Mouse (Mus musculus) kidney, adult 11 months (tissue): ENCODE data around the gene H2-DMb1.
"Not testable (repeated sequence)": the region's sequence is repeated elsewhere in the genome, so short reads cannot be mapped to it uniquely, and the experiment has no call there.

Experiments used
- DNase-seq: peaks from one replicate; pipeline ENCODE4 v3.0.0; 2022

The H2-DMb1 gene

DNA sequence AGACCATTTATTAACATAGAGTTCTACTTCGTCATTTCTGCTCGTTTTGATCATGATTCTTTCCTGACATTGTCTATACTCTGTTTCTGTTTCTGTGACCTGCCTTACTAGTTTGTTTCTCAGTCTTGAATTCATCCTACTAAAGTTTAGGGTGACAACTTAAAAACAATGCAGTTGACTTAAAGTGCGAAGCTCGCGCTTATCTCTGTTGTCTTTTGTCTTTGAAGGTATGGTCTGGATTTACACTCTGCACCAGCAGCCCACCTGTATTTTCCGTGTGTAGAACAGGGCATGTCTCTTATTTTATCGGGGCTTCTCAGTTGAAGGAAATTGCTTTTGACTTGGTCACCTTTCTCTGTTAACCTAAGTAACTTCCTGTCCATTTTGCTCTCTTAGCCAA lies 29.8 kb upstream of the H2-DMb1 start:
- no peak for DNase-seq

GRCm38 (mm10) chr17:34123518-34123917 lies 29.4 kb upstream of the H2-DMb1 start:
- DNase-seq = peak; percentile 40

GRCm38 (mm10) chr17:34124649-34125048 lies 28.2 kb upstream of the H2-DMb1 start:
- DNase-seq = no peak

GRCm38 (mm10) chr17:34126826-34127420 lies 25.9 kb upstream of the H2-DMb1 start:
- peak; percentile 38 for DNase-seq

DNA sequence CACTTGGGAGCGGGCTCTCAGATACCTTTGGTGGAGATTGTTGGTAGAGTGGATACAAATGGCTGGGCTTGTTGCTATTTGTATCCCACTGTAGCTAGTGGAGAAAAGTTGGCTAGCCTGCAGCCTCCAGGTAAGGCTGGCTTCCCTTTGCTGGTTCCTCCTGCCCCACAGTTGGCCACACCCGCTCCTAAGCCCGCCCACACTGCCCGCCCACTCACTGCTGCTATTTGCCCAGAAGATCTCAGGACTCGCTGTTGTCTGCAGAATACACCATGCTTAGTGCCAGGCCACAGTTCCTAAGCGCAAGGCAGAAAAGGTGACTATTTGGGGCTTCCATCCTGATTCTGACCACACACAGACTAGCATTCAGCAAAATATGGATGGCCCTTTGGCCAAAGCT lies 25.4 kb upstream of the H2-DMb1 start:
- DNase-seq = peak; percentile 81

- DNase-seq = no peak
These were observed 24.5 kb upstream of the H2-DMb1 start for GRCm38 (mm10) chr17:34128264-34128937.

GRCm38 (mm10) chr17:34128944-34129791 lies 23.7 kb upstream of the H2-DMb1 start:
- no peak for DNase-seq

DNA sequence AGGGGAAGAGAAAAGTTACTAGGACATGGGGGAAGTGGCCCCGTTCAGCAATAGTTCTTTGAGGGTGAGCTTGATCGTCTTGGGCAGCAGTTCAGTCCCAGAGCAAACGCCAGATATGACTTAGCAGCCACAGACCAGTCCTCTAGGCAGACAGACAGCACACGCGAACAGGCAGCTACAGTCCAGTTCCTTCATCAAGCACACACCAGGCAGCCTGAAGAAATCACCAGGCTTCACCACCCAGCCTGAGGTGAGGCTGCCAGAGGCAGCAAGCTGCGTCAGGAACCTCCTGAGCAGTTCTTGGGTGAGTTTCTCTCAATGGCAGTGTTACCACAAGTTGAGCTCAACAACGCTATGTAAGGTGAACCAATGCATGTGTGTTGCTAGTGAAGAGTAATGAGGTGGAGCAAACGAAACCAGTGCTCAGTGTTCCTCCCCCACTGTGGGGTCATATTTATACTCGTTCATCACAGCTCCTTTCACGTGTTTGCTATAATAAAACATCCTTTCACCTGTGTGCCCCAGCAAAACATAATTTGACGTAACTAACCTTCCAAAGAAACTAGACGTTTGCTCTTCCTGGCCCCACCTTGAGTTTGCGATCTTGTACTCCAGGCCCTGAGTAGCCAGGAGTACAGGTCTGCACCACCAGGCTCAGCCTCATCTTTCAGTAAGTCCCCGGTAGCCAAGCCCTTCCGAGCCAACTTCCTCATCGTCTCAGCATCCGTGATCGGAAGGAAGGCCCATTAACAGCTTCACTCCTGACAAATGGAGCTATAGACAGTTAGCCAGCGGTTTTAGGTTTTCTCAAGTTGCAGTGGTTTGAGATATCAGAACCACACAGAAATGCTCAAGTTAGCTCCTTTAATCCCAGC lies 22.6 kb upstream of the H2-DMb1 start:
- no peak for DNase-seq

DNA sequence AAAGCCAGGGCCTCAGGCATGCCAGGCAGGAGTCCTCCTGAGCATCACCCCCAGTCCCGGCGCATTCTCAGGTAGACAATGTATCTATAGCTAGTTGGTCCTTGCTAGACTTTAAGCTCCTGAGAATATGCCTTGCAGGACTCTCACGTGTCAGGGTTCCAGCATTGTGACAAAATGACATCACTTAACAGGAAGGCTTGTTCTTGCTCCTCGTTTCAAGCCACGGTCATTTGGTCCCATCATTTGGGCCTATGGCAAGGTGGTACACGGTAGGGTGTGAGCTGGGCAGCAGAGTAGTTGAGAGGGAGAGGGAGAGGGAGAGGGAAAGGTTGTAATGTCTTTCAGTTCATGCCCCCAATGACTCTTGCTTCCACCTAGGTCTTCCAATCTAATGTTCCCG lies 21.0 kb upstream of the H2-DMb1 start:
- no peak for DNase-seq

DNA sequence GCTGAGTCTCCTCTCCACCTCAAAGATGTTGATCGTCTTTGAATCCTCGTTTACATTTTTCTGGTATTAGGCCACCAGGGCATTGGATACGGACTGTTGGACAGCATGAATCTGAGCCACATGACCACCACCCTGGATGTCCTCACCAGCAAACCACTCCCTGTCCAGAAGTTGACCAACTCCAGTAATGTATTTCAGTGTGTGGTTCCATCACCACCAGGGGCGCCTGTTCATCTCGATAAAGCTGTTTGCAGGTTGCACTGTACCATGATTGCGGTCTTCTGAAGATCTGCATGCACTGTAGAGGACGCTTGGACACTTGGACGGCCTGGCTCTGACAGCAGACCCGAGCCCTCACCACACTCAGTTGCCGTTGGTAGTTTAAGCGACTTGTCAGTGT lies 19.6 kb upstream of the H2-DMb1 start:
- no peak for DNase-seq

GRCm38 (mm10) chr17:34134451-34134850 lies 18.4 kb upstream of the H2-DMb1 start:
- DNase-seq = no peak

DNA sequence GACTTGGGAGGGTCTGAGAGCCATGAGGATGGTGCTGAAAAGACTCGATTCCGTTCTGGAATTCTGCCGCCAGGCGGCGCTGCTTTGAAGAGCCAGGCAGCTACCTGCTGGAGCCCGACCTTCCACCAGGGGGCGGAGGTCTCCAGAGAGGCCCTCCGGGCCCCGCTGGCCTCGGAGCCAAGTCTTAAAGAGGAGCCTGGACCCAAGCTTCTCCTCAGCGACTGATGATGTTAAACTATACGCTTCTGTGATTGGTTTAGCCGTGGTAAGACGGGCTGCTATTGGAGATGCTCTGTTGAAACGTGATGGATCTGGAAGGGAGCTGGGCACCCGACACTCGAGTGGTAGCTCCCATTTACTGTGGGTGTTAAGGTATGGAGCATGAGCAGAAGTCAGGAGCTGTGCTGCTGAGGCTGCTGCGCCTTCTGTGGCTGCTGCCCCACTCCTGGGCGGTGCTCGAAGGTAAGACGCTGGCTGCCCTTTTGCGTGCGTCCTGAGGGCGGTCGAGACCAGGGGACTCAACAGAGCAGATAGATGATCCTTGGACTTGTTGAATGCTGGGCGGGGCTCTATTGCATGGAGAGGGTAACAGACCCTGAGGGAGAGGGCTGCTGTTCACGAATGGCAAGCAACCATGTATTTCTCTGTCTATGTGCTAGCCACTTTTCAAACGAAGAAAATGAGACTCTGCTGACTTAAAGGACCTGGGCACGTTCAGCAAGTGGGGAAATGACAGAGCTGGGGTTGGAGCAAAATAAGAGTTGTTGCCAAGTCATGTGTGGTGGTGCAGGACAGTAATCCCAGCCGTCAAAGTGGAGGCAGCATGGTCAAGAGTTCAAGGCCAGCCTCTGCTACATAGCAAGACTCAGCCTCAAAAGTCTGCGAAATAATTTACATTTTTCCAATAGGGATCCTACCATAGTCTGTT lies 17.3 kb upstream of the H2-DMb1 start:
- peak; percentile 99 for DNase-seq

DNA sequence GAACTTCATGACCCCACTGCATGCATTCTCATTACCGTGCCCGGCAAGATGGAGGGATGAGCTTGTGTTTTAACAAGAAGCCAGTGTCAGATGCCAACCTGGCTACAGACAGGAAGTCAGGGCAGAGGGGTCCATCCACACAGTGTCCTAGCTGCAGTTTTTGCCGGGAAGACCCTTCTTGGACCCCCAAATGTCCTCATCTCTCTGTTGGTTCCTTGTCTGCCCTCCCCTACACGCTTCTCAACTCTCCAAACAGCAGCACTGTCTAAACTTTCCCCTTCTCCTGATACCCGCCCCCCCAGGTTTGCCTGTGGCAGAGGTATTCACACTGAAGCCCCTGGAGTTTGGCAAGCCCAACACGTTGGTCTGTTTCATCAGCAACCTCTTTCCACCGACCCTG lies 15.3 kb upstream of the H2-DMb1 start:
- DNase-seq = no peak

- no peak for DNase-seq
These were observed 14.2 kb upstream of the H2-DMb1 start for GRCm38 (mm10) chr17:34138655-34139054.

DNA sequence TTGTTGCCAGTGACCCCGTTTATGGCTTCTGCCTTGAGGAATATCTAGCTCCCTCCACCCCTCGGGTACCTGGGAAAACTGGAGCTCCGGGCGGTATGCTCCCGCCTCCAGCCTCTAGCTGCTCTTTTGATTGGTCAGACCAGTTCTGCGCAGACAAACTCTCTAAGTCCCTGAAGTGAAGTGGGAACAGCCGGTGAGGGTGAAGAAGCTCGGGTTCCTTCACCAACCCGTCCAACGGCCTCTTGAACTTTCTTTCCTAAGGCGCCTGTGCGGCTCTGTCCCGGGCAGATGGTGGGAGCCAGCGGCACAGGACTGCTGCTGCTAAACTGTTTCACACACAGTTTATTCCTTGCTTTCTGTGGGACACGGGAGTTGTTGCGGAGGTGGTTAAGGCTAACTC lies 13.5 kb upstream of the H2-DMb1 start:
- peak; percentile 56 for DNase-seq

DNA sequence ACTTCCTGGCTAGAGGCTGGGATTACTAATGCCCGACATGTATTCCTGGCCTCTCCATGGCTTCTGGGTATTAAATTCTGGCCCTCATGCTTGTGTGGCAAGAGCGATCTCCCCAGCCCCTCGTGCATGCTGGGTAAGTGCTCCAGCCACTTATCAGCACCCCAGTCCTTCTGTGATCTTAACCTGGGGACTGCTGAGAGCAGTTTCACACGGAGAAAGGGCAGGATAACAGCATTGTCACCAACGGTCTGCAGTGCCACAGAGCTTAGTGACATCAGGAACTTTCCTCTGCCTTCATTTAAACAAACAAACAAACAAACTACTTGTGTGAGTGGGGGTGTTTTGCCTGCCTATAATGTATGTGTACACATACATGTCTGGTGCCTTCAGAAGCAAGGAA lies 12.6 kb upstream of the H2-DMb1 start:
- DNase-seq = no peak

DNA sequence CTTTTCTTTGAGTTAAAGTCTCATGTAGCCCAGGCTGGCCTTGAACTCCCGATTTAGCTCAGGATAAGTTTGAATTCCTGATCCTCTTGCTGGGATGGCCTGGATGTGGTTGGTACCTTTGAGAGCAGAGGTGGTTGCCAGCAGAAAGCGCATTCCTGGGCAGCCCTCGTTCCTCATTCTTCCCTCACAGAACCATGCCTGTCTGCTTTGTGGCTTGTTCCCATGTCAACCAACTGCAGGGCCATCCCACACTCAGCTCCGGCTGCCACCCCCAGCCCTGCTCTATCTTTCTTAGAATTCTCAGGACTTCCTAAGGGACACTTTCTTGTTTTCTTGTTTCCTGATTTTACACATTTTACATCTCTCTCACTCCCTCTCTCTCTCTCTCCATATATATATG lies 11.4 kb upstream of the H2-DMb1 start:
- DNase-seq = no peak

DNA sequence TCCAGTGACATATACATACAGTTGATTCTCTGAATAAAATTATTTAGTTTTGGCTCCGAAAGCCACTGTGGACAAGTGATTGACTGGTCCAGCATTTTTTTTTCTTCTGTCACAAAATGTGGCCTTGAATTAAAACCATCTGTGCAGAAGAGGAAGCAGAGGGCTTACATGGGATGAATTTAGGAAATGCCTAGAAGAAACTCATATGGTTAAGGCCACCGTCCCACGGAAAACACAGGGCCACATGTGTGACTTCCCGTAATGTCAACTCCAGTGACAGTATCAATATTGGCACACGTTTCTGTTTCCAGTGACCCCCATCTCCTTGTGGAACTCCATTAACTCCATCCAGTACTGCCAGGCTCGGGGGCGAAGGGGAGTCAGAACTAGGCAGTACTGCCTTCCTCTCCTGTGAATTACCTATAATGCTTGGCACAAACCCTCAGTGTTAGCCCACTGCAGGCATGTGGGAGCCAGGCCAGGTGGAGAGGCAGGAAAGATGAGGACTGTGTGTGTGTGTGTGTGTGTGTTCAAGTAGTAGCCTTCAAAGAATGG lies 10.3 kb upstream of the H2-DMb1 start:
- no peak for DNase-seq

DNA sequence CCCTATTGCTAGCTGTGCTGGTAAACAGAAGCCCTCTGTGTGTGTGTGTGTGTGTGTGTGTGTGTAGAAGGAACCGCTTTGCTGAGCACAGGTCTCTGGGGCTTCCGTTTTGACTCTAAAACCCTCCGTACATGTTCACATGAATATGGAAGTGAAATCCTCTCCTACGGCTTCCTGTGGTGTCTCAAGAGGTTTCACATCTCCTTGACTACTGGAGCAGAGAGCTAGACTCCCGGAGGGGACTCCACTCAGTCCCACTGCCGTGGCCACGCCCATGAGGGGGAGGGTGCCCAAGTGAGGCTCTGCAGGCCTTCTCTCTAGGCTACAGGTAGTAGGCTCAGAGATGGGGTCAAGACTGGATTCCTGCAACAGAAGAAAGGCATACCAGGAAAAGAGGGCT lies 9.8 kb upstream of the H2-DMb1 start, which contains the start of gene H2-DMb2:
H2-DMb2 (plus strand) TSS at position 275 of the 400 bp plus-strand sequence.
- peak; percentile 38 for DNase-seq

- no peak for DNase-seq
These were observed 9.4 kb upstream of the H2-DMb1 start for GRCm38 (mm10) chr17:34143461-34143860.

DNA sequence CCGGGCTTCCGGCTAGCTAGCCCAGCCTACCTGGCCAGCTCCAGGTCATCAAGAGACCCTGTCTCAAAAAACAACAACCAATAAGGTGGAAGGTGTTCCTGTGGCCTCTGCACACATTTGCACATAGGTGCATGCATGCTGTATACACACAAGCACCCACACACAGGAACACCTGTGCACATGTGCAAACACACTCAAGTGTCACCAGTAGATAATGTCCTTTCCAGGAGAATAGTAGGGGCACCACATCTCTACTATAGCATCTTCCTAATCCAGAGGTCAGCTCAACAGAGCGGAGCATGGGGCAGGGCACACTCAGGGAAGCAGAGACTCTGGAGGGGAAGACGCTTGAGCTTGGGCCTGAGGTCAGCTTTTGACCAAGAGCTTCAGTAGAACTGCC lies 8.7 kb upstream of the H2-DMb1 start:
- DNase-seq = not testable (repeated sequence)
